Mouse (Mus musculus) heart, postnatal 4 days (tissue): ENCODE results near the gene Olfr1087. TPM values are rescaled to one million over a fixed set of nuclear protein-coding genes. Genes with fewer than 3 reads are reported as not detected.
"Not testable (repeated sequence)": the region's sequence is repeated elsewhere in the genome, so short reads cannot be mapped to it uniquely, and the experiment has no call there.

Source experiments
- DNase-seq: peaks from one replicate; pipeline ENCODE4 v3.0.0; 2021
- total RNA-seq, 2 experiments: library from RNA; stranded (reverse); gene quantifications; 2 replicates each; pipeline ENCODE4 v1.2.3; 2021

The Olfr1087 gene
- not detected for total RNA-seq

- DNase-seq, result no peak
These were observed at the start of gene Olfr1087 for GRCm38 (mm10) chr2:86698295-86698694. TSS of gene Olfr1087 (minus strand) at chr2:86698395.

- no peak for DNase-seq
These were observed 35.4 kb upstream of the Olfr1087 start, which contains the start of gene Olfr1089 for GRCm38 (mm10) chr2:86733601-86734000. TSS of gene Olfr1089 (minus strand) at chr2:86733701.

- DNase-seq, result no peak
These were observed 18.2 kb downstream of the Olfr1087 start, which contains the start of gene Olfr1086 for GRCm38 (mm10) chr2:86679992-86680391. TSS of gene Olfr1086 (minus strand) at chr2:86680092.

GRCm38 (mm10) chr2:86661919-86662318 lies 36.3 kb downstream of the Olfr1087 start, which contains the start of gene Olfr1085:
TSS of gene Olfr1085 (minus strand) at chr2:86662019.
- DNase-seq, result no peak

GRCm38 (mm10) chr2:86639625-86640024 lies 58.6 kb downstream of the Olfr1087 start, which contains the start of gene Olfr1084:
TSS of gene Olfr1084 (minus strand) at chr2:86639725.
- DNase-seq, result not testable (repeated sequence)

Other genes starting within 250 kb of the Olfr1087 start
- not detected for gene Olfr1065, start 247.8 kb downstream of the Olfr1087 start, total RNA-seq
- not detected for gene Olfr1066, start 242.1 kb downstream of the Olfr1087 start, total RNA-seq
- gene Olfr228, start 211.0 kb downstream of the Olfr1087 start, total RNA-seq, result not detected
- not detected for gene Olfr1076, start 189.9 kb downstream of the Olfr1087 start, total RNA-seq
- not detected for gene Olfr1079, start 155.9 kb downstream of the Olfr1087 start, total RNA-seq
- not detected for gene Olfr1080, start 140.2 kb downstream of the Olfr1087 start, total RNA-seq
- gene Olfr1082, start 99.4 kb downstream of the Olfr1087 start, total RNA-seq, result not detected
- gene Olfr1084, start 58.7 kb downstream of the Olfr1087 start, total RNA-seq, result not detected
- gene Olfr1085, start 36.4 kb downstream of the Olfr1087 start, total RNA-seq, result not detected
- not detected for gene Olfr1086, start 18.3 kb downstream of the Olfr1087 start, total RNA-seq
- not detected for gene Olfr1089, start 35.3 kb upstream of the Olfr1087 start, total RNA-seq
- not detected for gene Olfr1090, start 60.6 kb upstream of the Olfr1087 start, total RNA-seq
- not detected for gene Olfr1093, start 84.1 kb upstream of the Olfr1087 start, total RNA-seq
- not detected for gene Olfr141, start 111.6 kb upstream of the Olfr1087 start, total RNA-seq
- gene Olfr1094, start 126.3 kb upstream of the Olfr1087 start, total RNA-seq, result not detected
- gene Olfr1095, start 153.3 kb upstream of the Olfr1087 start, total RNA-seq, result not detected
- not detected for gene Gm13723, start 176.4 kb upstream of the Olfr1087 start, total RNA-seq
- not detected for gene Olfr1097, start 193.8 kb upstream of the Olfr1087 start, total RNA-seq
- gene Olfr1098, start 226.2 kb upstream of the Olfr1087 start, total RNA-seq, result not detected